Mouse (Mus musculus): ENCODE measurements around the gene Pet100. TPM values are rescaled to one million over a fixed set of nuclear protein-coding genes. Genes with fewer than 3 reads are reported as not detected.
A peak's percentile ranks its signal among the peaks of the same experiment; 100 is the strongest.

Gene Pet100
- polyA plus RNA-seq, 1 experiment: 23.6 TPM

DNA sequence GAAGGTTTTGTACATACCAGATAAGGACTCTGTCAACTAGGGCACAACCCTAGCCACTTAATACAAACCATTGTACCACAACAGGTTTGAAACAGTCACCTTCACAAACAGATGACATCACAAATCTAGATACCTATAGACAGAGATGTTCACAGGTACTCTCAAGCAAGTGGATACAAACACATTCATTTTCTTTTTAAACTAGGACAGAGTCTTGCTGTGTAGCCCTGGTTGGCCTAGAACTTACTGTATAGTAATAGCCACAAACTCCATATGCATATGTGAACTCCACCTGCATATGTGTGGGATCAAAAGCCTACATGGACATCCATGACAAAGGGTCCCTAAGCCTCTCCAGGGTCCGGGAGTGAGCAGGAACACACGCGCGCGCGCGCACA, 34.4 kb upstream of the Pet100 start, which contains the start of gene Camsap3:
Gene Camsap3, plus strand, starts transcription at position 301 of the 398 bp plus-strand sequence.
- Histone ChIP-seq H3K4me1 (ENCODE audit: control insufficient read depth, insufficient read depth, low read length) (peaks cover 7% of the 10 kb centered on the region), H3K27ac (ENCODE audit: control insufficient read depth, insufficient read depth, low read depth, low read length) (peak within 1 kb of the TSS; percentile 33), H3K27me3 (ENCODE audit: control insufficient read depth, insufficient read depth, low read length) (no peaks in the 10 kb centered on the region), H3K4me3 (ENCODE audit: control insufficient read depth, low read depth, low read length) (peak within 1 kb of the TSS; percentile 83), H3K36me3 (ENCODE audit: control insufficient read depth, insufficient read depth, low read length) (no peaks in the 10 kb centered on the region)
- TF ChIP-seq CTCF (IDR thresholded peaks at IDR 0.05; ENCODE audit: control insufficient read depth, insufficient read depth, insufficient replicate concordance, low read depth, low read length): no peak
- TF ChIP-seq POLR2A (IDR thresholded peaks at IDR 0.05; ENCODE audit: control insufficient read depth, low read depth, low read length): no peak

DNA sequence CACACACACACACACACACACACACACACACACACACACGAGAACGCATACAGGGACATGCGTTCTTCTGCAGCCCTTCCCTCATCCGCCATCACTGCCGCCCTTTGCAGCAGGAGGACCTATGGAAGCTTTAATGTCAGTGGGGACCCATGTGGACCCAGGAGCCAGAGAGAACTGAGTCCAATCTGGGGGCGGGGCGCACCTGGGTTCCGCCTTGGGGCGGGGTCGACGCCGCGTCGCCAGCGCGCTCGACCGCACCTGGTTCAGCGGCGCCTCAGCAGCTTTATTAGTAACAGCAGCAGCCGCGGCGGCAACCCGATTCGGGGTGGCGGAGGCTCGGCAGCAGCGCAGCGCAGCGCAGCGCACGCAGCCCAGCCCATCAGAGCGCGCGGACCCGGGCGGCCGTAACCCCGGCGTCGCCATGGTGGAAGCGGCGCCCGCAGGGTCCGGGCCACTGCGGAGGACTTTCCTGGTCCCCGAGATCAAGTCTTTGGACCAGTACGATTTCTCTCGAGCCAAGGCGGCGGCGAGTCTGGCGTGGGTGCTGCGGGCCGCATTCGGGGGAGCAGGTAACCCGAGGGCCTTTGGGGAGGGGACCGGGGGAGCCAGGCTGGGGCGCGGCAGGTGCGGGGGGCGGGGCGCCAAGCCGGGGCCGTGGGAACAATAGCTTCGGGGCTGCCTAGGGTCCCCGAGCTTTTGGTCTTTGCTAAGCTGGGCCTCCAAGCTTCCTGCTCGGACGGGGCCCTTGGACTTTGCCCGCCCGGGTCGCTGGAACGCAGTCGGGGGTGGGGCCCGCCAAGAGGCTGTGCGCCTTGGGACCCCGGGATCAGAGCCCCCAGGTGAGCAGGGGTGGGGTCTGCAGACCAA, 33.7 kb upstream of the Pet100 start:
- Histone ChIP-seq H3K27ac (ENCODE audit: control insufficient read depth, insufficient read depth, low read depth, low read length) (peak overlapping the region; percentile 33; the same call in 1 of the 2 replicates), H3K36me3 (ENCODE audit: control insufficient read depth, insufficient read depth, low read length) (no peaks in the 10 kb centered on the region), H3K4me1 (ENCODE audit: control insufficient read depth, insufficient read depth, low read length) (peaks cover 7% of the 10 kb centered on the region), H3K27me3 (ENCODE audit: control insufficient read depth, insufficient read depth, low read length) (no peaks in the 10 kb centered on the region), H3K4me3 (ENCODE audit: control insufficient read depth, low read depth, low read length) (peak overlapping the region; percentile 83)
- TF ChIP-seq CTCF (IDR thresholded peaks at IDR 0.05; ENCODE audit: control insufficient read depth, insufficient read depth, insufficient replicate concordance, low read depth, low read length) (no peak), POLR2A (IDR thresholded peaks at IDR 0.05; ENCODE audit: control insufficient read depth, low read depth, low read length) (no peak)

DNA sequence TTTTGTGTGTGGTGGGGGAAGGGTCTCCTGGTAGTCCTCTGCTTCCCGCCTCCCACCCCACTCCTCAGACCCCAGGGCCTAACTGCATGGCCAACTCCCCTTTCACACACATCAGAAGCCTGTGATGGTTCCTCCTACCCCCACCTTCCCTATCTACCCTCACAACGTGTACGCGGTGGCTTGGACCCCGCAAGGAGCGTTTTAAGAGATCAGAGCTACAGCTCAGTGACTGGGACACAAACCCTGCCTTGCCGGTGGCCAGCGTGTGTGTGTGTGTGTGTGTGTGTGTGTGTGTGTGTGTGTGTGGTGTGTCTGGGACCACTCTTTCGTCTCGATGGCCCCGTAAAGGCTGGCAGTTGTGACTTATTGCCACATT, 33.1 kb upstream of the Pet100 start:
- H3K27me3 ChIP-seq (ENCODE audit: control insufficient read depth, insufficient read depth, low read length): no peaks in the 10 kb centered on the region
- H3K27ac ChIP-seq (ENCODE audit: control insufficient read depth, insufficient read depth, low read depth, low read length): peak overlapping the region; percentile 39; the same call in 1 of the 2 replicates
- TF ChIP-seq CTCF (IDR thresholded peaks at IDR 0.05; ENCODE audit: control insufficient read depth, insufficient read depth, insufficient replicate concordance, low read depth, low read length) (no peak), POLR2A (IDR thresholded peaks at IDR 0.05; ENCODE audit: control insufficient read depth, low read depth, low read length) (no peak)
- H3K36me3 ChIP-seq (ENCODE audit: control insufficient read depth, insufficient read depth, low read length): no peaks in the 10 kb centered on the region
- H3K4me1 ChIP-seq (ENCODE audit: control insufficient read depth, insufficient read depth, low read length): peaks cover 7% of the 10 kb centered on the region
- peak overlapping the region; percentile 83 for H3K4me3 ChIP-seq (ENCODE audit: control insufficient read depth, low read depth, low read length)

DNA sequence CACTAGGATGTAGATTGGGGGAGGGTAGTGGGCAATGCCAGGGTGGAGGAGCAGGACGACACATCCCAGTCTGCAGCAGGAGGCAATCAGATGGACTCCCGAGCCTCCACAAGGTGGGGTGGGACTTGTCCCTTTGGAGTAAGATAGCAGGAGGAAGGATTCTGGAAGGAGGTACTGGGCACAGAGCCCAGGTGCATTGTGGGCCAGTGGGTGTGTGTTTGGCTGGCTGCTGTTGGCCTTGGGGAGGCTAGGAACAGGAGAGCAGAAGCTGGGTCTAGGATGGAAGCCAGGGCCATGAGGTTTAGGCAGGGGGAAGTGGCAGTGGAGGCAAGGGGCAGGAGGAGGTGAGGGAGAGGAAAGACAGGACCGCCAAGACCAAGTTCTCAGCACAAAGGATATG, 27.9 kb upstream of the Pet100 start:
- Histone ChIP-seq H3K4me3 (ENCODE audit: control insufficient read depth, low read depth, low read length) (no peak overlapping the region), H3K27ac (ENCODE audit: control insufficient read depth, insufficient read depth, low read depth, low read length) (no peak overlapping the region), H3K36me3 (ENCODE audit: control insufficient read depth, insufficient read depth, low read length) (no peaks in the 10 kb centered on the region), H3K27me3 (ENCODE audit: control insufficient read depth, insufficient read depth, low read length) (no peaks in the 10 kb centered on the region), H3K4me1 (ENCODE audit: control insufficient read depth, insufficient read depth, low read length) (no peaks in the 10 kb centered on the region)
- TF ChIP-seq CTCF (IDR thresholded peaks at IDR 0.05; ENCODE audit: control insufficient read depth, insufficient read depth, insufficient replicate concordance, low read depth, low read length): no peak
- no peak for TF ChIP-seq POLR2A (IDR thresholded peaks at IDR 0.05; ENCODE audit: control insufficient read depth, low read depth, low read length)

DNA sequence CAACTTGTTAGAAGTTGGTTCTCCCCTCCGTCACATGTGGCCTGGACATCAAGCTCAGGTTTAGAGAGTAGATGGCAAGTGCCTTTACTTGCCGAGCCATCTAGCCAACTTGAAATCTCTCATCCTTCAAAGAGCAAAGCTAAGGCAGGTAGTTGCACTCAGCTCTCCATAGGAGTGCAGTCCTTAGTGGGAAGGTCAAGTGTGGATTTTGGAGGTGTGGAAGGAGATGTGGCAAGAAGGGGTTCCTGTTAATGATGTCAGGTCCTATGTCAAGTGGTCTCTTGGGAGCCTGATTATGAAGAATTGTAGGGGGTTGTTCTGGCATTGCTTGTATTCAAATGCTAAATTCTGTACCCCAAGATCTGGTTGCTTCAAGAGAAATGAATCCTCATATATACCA, 26.9 kb upstream of the Pet100 start:
- H3K4me3 ChIP-seq (ENCODE audit: control insufficient read depth, low read depth, low read length): no peak overlapping the region
- no peak overlapping the region for H3K27ac ChIP-seq (ENCODE audit: control insufficient read depth, insufficient read depth, low read depth, low read length)
- H3K27me3 ChIP-seq (ENCODE audit: control insufficient read depth, insufficient read depth, low read length): no peaks in the 10 kb centered on the region
- no peaks in the 10 kb centered on the region for H3K4me1 ChIP-seq (ENCODE audit: control insufficient read depth, insufficient read depth, low read length)
- no peaks in the 10 kb centered on the region for H3K36me3 ChIP-seq (ENCODE audit: control insufficient read depth, insufficient read depth, low read length)
- no peak for TF ChIP-seq CTCF (IDR thresholded peaks at IDR 0.05; ENCODE audit: control insufficient read depth, insufficient read depth, insufficient replicate concordance, low read depth, low read length)
- TF ChIP-seq POLR2A (IDR thresholded peaks at IDR 0.05; ENCODE audit: control insufficient read depth, low read depth, low read length): no peak

DNA sequence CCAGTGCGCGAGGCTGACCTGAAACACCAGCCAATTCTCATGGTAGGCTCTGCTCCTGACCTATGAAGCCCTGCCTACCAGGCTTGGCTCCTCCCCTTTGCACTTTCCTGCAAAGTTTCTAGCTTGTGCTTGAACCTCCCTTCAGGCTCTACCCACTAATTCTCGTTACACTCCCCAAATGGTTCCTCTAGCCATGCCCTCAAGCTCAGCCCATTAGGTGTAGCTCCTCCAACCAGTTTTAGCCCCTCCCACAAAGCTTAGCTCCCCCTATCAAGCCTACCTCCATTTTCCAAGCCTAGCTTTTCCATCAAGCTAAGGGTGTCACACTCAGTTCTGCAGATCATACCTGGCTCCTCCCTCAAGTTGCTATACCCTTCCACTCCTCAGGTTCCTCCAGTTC, 23.3 kb upstream of the Pet100 start:
- H3K4me1 ChIP-seq (ENCODE audit: control insufficient read depth, insufficient read depth, low read length): no peaks in the 10 kb centered on the region
- TF ChIP-seq CTCF (IDR thresholded peaks at IDR 0.05; ENCODE audit: control insufficient read depth, insufficient read depth, insufficient replicate concordance, low read depth, low read length) (no peak), POLR2A (IDR thresholded peaks at IDR 0.05; ENCODE audit: control insufficient read depth, low read depth, low read length) (no peak)
- no peak overlapping the region for H3K27ac ChIP-seq (ENCODE audit: control insufficient read depth, insufficient read depth, low read depth, low read length)
- no peaks in the 10 kb centered on the region for H3K27me3 ChIP-seq (ENCODE audit: control insufficient read depth, insufficient read depth, low read length)
- H3K4me3 ChIP-seq (ENCODE audit: control insufficient read depth, low read depth, low read length): no peak overlapping the region
- H3K36me3 ChIP-seq (ENCODE audit: control insufficient read depth, insufficient read depth, low read length): no peaks in the 10 kb centered on the region

GRCm38 (mm10) chr8:3599219-3599618, 22.1 kb upstream of the Pet100 start:
- H3K36me3 ChIP-seq (ENCODE audit: control insufficient read depth, insufficient read depth, low read length): no peaks in the 10 kb centered on the region
- H3K27ac ChIP-seq (ENCODE audit: control insufficient read depth, insufficient read depth, low read depth, low read length): no peak overlapping the region
- TF ChIP-seq POLR2A (IDR thresholded peaks at IDR 0.05; ENCODE audit: control insufficient read depth, low read depth, low read length) (no peak), CTCF (IDR thresholded peaks at IDR 0.05; ENCODE audit: control insufficient read depth, insufficient read depth, insufficient replicate concordance, low read depth, low read length) (no peak)
- H3K4me3 ChIP-seq (ENCODE audit: control insufficient read depth, low read depth, low read length): no peak overlapping the region
- no peaks in the 10 kb centered on the region for H3K4me1 ChIP-seq (ENCODE audit: control insufficient read depth, insufficient read depth, low read length)
- no peaks in the 10 kb centered on the region for H3K27me3 ChIP-seq (ENCODE audit: control insufficient read depth, insufficient read depth, low read length)

Measured in testis, adult 2 months (tissue).